Mouse (Mus musculus) stomach, embryonic 14.5 days (tissue): ENCODE results near the gene Cry2. TPM values are rescaled to one million over a fixed set of nuclear protein-coding genes. Genes with fewer than 3 reads are reported as not detected.

ENCODE experiments used
- ATAC-seq: fragments of 200-750 bp; cut with Nextera tagmentation; 2 replicates; pipeline ENCODE4 v1.8.0; 2017; ENCODE audit warnings: low read depth, moderate TSS enrichment; ENCODE audit not compliant: insufficient number of reproducible peaks, insufficient read depth, low FRiP score
- H3K27ac ChIP-seq: fragments of 300-500 bp; sonication (generic); 2 replicates; pipeline ENCODE4 v1.5.1; 2014; ENCODE audit warnings: mild to moderate bottlenecking, low read length, moderate library complexity, mixed read lengths
- H3K27me3 ChIP-seq: fragments of 300-500 bp; sonication (generic); 2 replicates; pipeline ENCODE4 v1.6.1; 2014; ENCODE audit warnings: low read length, control low read depth, mixed read lengths; ENCODE audit not compliant: control insufficient read depth, insufficient read depth
- H3K36me3 ChIP-seq: fragments of 300-500 bp; sonication (generic); 2 replicates; pipeline ENCODE4 v1.6.1; 2014; ENCODE audit warnings: mild to moderate bottlenecking, control low read depth, low read length, moderate library complexity, mixed read lengths; ENCODE audit not compliant: control insufficient read depth, insufficient read depth
- H3K4me1 ChIP-seq: fragments of 300-500 bp; sonication (generic); 2 replicates; pipeline ENCODE4 v1.6.1; 2014; ENCODE audit warnings: low read length, control low read depth, mixed read lengths; ENCODE audit not compliant: control insufficient read depth, insufficient read depth
- H3K4me2 ChIP-seq: fragments of 300-500 bp; sonication (generic); replicated peaks from 2 replicates; pipeline ENCODE4 v1.6.1; 2014; ENCODE audit warnings: low read depth, low read length, control low read depth
- H3K4me3 ChIP-seq: fragments of 300-500 bp; sonication (generic); 2 replicates; pipeline ENCODE4 v1.5.1; 2014; ENCODE audit warnings: low read depth, low read length, control low read depth
- H3K9ac ChIP-seq: fragments of 300-500 bp; sonication (generic); replicated peaks from 2 replicates; pipeline ENCODE4 v1.6.1; 2014; ENCODE audit warnings: low read depth, mild to moderate bottlenecking, control low read depth, low read length, moderate library complexity, mixed read lengths
- H3K9me3 ChIP-seq: fragments of 300-500 bp; sonication (generic); 2 replicates; pipeline ENCODE4 v1.6.1; 2016; ENCODE audit warnings: low read depth, low read length, control low read depth; ENCODE audit not compliant: control insufficient read depth
- WGBS: fragments of 180-500 bp; shearing (Covaris S2); extraction: QIAGEN DNeasy Blood & Tissue Kit; methylation state at CpG from one replicate; pipeline ENCODE4 v1.1.7; 2014; 5-methylcytosine and 5-hydroxymethylcytosine counted together
- polyA plus RNA-seq: library from polyadenylated mRNA; unstranded; fragments of >200 nt; fragmentation: Nextera tagmentation; extraction: Ambion mirVana; gene quantifications from 2 replicates; pipeline ENCODE4 v1.2.1, GENCODE M21; 2014

Gene Cry2
- polyA plus RNA-seq, 1 experiment from 2014 or later: 25.7 TPM

DNA sequence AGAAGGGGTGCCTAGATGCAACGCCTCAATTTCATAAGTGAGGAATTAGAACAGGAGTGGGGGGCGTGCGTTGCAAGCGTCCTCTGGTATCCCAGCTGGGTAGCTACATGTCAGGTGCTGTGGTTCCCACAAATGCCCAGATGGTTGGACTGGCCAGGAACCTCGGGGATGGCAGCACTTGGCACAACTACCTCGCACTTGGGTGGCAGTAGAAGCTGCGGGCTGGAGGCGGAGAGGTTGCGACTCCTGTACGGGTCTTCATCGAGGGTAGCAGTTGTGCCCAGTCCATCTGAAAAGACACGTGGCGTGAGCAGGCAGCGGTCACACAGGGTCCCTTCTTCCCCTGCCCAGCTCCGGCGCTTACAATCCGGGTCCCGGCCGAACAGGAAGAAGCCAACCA is 63.5 kb downstream of the Cry2 start:
- no peak for ATAC-seq
- H3K27ac ChIP-seq: no peak overlapping the region
- peak overlapping the region; percentile 54 for H3K4me2 ChIP-seq
- H3K27me3 ChIP-seq: no peaks in the 10 kb centered on the region
- no peaks in the 10 kb centered on the region for H3K9me3 ChIP-seq
- 8% methylated on average over 19 of the region's 19 CpGs for WGBS
- H3K4me1 ChIP-seq: peaks cover 23% of the 10 kb centered on the region
- no peaks in the 10 kb centered on the region for H3K36me3 ChIP-seq
- H3K9ac ChIP-seq: peak overlapping the region; percentile 15; the same call in 1 of the 2 replicates
- peak overlapping the region; percentile 34 for H3K4me3 ChIP-seq

DNA sequence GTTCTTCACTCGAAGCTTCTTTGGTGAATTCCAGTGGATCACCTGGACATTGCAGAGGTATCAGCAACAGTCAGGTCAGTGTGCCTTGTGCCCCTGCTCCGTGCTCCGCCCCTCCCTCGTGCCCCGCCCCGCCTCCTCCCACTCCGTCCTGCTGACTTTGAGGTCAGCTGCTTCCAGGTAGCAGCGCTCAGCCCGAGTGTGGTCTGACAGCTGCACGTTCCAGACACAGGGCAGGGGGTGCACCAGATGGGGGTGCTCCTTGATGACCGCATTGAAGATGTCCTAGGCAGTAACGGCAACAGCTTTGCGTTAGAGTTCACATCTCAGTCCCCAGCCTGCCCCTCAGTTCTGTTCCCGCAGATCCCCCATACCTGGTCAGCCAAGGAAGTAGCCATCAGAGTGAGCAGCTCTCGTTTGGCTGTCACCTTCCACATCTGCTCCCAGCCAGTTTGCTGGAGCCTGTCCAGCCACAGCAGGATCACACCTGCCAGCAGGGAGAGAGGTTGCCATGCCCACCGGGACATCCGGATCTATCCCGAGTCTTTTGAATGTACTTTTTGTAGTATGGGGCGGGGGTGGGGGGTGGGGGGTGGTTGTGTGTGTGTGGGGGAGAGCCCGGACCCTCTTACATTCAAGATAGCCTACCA is 66.3 kb downstream of the Cry2 start:
- Histone ChIP-seq H3K27me3 (no peaks in the 10 kb centered on the region), H3K4me3 (no peak overlapping the region), H3K9me3 (no peaks in the 10 kb centered on the region), H3K9ac (no peak overlapping the region), H3K27ac (no peak overlapping the region), H3K36me3 (peaks cover 3% of the 10 kb centered on the region; the same call in 1 of the 2 replicates), H3K4me2 (no peak overlapping the region), H3K4me1 (peaks cover 17% of the 10 kb centered on the region)
- WGBS: 25% methylated on average over 20 of the region's 20 CpGs
- ATAC-seq: no peak

DNA sequence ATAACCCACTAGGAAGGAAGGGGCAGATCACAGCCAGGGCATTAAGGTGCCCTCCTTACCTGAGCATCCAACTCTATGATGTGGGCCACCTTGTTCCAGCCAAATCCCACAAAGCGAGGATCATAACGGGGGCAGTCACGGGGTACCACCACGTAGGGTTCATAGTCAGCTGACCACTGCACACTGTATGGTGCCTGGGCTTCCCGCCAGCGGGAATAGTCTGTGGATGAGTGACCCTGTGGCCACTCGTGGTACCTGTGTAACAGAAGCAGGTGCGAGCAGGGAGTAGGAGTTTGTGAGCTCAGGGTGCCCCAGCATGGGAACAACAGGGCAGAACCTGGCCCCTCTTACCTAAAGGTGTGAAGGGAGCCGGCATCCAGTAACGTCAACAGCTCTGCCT is 68.3 kb downstream of the Cry2 start:
- H3K27me3 ChIP-seq: no peaks in the 10 kb centered on the region
- 91% methylated on average over 10 of the region's 10 CpGs for WGBS

DNA sequence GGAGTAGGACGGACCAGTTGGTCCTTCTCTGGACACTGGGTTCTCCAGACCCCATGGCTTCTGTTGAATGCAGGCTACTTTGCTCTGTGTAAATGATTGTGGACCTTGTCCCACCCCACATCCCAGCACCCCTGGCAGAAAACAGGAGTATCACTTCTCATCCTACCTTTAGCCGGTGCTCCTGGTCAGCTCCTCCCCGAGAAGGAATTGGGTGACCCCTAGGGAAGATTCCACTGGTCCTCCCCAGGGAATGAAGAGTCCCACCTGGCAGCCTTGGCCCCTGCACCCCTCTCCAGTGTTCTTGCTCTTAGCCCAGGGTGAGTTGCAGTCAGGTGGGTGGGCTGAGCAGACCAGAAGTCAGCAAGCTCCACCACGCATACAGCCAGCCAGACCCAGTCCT is 69.8 kb downstream of the Cry2 start:
- no peak for ATAC-seq
- Histone ChIP-seq H3K4me1 (no peaks in the 10 kb centered on the region), H3K36me3 (peaks cover 15% of the 10 kb centered on the region), H3K9ac (no peak overlapping the region), H3K4me2 (no peak overlapping the region), H3K27ac (no peak overlapping the region), H3K9me3 (no peaks in the 10 kb centered on the region), H3K27me3 (no peaks in the 10 kb centered on the region), H3K4me3 (no peak overlapping the region)
- 84% methylated on average over 4 of the region's 4 CpGs for WGBS

More for the DNA sequence above, 68.3 kb downstream of the Cry2 start:
- Histone ChIP-seq H3K4me3 (no peak overlapping the region), H3K4me2 (no peak overlapping the region), H3K9ac (no peak overlapping the region), H3K4me1 (no peaks in the 10 kb centered on the region; the same call in 1 of the 2 replicates), H3K9me3 (no peaks in the 10 kb centered on the region), H3K36me3 (peaks cover 6% of the 10 kb centered on the region; the same call in 1 of the 2 replicates), H3K27ac (no peak overlapping the region)
- no peak for ATAC-seq

DNA sequence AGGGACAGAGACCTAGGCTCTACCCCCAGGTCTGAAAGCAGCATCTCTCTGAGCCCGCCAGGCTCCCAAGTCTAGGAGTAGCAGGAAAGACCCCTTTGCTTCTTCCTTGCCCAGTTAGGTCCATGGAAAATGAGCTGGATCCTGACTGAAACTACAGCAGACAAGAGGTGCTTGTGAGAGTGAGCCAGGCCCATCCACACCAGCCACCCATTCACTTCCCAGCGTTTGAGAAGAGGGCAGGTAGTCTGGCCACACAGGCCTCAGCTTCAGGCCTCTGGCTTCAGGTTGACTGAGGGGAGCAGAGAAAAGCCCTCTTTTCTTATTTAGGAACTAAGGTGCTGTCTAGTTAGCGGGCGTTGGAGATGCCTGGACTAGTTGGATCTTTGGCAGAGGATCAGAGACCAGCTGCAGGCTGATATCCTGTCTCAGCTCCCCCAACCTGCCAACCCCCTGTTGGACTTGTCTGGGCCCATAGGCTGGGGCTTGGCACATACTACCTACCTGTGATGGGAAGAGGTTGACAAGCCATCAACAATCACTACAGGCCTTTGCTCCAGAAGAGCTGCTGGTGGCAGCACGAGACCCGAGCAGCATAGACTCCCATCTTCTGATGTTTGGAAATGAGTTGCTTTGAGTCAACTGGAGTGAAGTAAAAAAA is 71.1 kb downstream of the Cry2 start:
- no peak overlapping the region for H3K4me2 ChIP-seq
- H3K4me1 ChIP-seq: no peaks in the 10 kb centered on the region
- 90% methylated on average over 6 of the region's 6 CpGs for WGBS
- no peaks in the 10 kb centered on the region for H3K9me3 ChIP-seq
- ATAC-seq: no peak
- no peak overlapping the region for H3K9ac ChIP-seq
- no peaks in the 10 kb centered on the region for H3K27me3 ChIP-seq
- no peak overlapping the region for H3K4me3 ChIP-seq
- H3K36me3 ChIP-seq: peaks cover 25% of the 10 kb centered on the region
- no peak overlapping the region for H3K27ac ChIP-seq

DNA sequence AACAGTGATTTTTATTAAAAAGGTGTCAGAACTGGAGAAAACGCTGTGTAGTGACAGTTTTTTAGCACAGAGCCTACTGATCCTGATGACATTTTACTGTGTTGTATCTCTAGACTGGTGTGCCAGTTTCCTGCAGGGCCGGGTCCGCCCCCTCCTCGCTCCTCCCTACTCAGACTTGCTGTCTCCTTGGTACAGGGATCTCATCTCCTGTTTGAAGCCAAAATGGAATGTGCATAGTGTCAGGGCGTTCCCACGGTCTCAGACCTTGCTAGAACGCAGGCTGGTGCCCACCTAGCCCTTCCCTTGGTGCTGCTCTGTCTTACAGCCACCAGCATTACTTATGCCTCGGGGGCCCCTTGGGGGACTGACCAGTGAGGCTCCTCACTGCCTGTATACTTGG is 72.0 kb downstream of the Cry2 start:
- no peaks in the 10 kb centered on the region for H3K27me3 ChIP-seq
- H3K36me3 ChIP-seq: peaks cover 33% of the 10 kb centered on the region
- no peak overlapping the region for H3K4me3 ChIP-seq
- H3K27ac ChIP-seq: no peak overlapping the region
- H3K4me1 ChIP-seq: no peaks in the 10 kb centered on the region
- no peak for ATAC-seq
- no peaks in the 10 kb centered on the region for H3K9me3 ChIP-seq
- WGBS: 87% methylated on average over 8 of the region's 8 CpGs
- H3K9ac ChIP-seq: no peak overlapping the region
- H3K4me2 ChIP-seq: no peak overlapping the region

DNA sequence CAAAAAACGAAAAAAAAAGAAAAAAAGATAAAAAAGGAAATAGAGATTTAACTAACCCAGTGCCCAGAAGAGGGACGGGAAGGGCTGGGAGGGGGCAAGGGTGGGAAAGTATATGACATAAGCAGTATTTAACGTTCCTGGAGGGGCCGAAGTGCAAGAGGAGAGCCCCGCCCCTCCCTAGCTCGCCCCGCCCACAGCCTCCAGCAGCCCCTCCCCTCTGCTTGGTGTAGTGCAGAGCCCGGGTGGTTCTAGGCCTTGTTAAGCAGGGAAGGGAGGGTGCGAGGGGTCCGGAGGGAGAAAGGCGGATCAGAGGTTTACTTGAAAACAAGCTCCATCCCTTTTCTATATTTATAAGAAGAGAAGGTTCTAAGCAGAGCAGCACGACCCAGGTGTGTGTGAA is 73.0 kb downstream of the Cry2 start:
- Histone ChIP-seq H3K4me2 (no peak overlapping the region), H3K9me3 (no peaks in the 10 kb centered on the region), H3K4me1 (no peaks in the 10 kb centered on the region), H3K9ac (no peak overlapping the region), H3K27me3 (no peaks in the 10 kb centered on the region), H3K27ac (no peak overlapping the region), H3K36me3 (peaks cover 34% of the 10 kb centered on the region), H3K4me3 (no peak overlapping the region)
- ATAC-seq: no peak
- 20% methylated on average over 12 of the region's 12 CpGs for WGBS

DNA sequence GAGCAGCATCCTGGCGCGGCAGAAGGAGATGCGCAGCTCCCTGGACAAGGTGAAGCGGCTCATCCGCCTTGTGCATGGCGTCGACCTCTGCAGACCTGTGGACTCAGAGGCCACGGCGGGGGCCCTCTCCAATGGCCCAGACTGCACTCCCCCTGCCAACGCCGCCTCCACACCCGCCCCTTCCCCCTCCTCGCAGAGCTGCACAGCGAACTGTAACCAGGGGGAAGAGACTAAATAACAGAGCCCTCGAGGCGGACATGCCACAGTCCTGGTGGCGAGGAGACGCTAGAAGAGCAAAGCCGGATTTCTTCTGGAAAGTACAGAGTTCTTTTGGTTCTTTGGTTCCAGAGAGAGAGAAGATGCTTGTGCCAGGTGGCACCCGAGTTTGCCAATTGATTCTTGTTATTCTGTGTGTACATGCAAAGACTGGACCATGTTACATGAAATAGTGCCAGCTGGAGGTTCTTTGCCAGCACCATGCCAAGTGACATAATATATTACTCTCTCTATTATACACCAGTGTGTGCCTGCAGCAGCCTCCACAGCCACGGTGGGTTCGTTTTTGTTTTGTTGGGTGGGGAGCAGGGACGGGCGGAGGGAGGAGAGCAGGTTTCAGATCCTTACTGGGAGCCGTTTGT is 73.5 kb downstream of the Cry2 start:
- Histone ChIP-seq H3K9ac (no peak overlapping the region), H3K4me3 (no peak overlapping the region), H3K9me3 (no peaks in the 10 kb centered on the region), H3K36me3 (peaks cover 34% of the 10 kb centered on the region), H3K4me1 (no peaks in the 10 kb centered on the region), H3K4me2 (no peak overlapping the region), H3K27ac (no peak overlapping the region), H3K27me3 (no peaks in the 10 kb centered on the region)
- WGBS: 73% methylated on average over 25 of the region's 25 CpGs
- ATAC-seq: no peak
